Mouse (Mus musculus): Measurements from ENCODE around the gene Snrnp40. TPM values are rescaled to one million over a fixed set of nuclear protein-coding genes. Genes with fewer than 3 reads are reported as not detected.

Gene Snrnp40
- polyA plus RNA-seq, 1 experiment: 30.3 TPM

GRCm38 (mm10) chr4:130391265-130391664 lies 31.3 kb downstream of the Snrnp40 start:
- Histone ChIP-seq H3K4me1 (ENCODE audit: control insufficient read depth, insufficient read depth, insufficient read length) (no peaks in the 10 kb centered on the region), H3K27me3 (ENCODE audit: control insufficient read depth, insufficient read depth, low read length) (no peaks in the 10 kb centered on the region), H3K4me3 (ENCODE audit: extremely low read depth, insufficient read depth, insufficient read length) (no peak overlapping the region), H3K27ac (ENCODE audit: insufficient read depth, low read length) (no peak overlapping the region), H3K36me3 (ENCODE audit: control insufficient read depth, insufficient read depth, low read length) (peaks cover 20% of the 10 kb centered on the region)
- DNase-seq (ENCODE audit: low read depth in 1 of 2, low spot score in 2 of 2): no peak
- TF ChIP-seq POLR2A (IDR thresholded peaks at IDR 0.05; ENCODE audit: low read depth, low read length) (no peak), CTCF (IDR thresholded peaks at IDR 0.05; ENCODE audit: extremely low read depth, insufficient read depth, insufficient read length, insufficient replicate concordance) (no peak)
- 87% methylated on average over 3 of the region's 3 CpGs for WGBS

Other genes with a start within 250 kb of the Snrnp40 start
- 0.48 and 0.67 TPM in 2 replicates for gene Hcrtr1, start 220.8 kb upstream of the Snrnp40 start, polyA plus RNA-seq (2012; rRNA removed)
- 115 and 141 TPM in 2 replicates for gene Tinagl1, start 185.0 kb upstream of the Snrnp40 start, polyA plus RNA-seq (2012; rRNA removed)
- not detected in 2 replicates for gene Gm853, start 137.7 kb upstream of the Snrnp40 start, polyA plus RNA-seq (2012; rRNA removed)
- gene Serinc2, start 80.9 kb upstream of the Snrnp40 start, polyA plus RNA-seq (2012; rRNA removed): 0.85 and 1.5 TPM in 2 replicates
- gene Fabp3, start 51.5 kb upstream of the Snrnp40 start, polyA plus RNA-seq (2012; rRNA removed): 0.38 and 0.54 TPM in 2 replicates
- not detected in 2 replicates for gene Gm10570, start 51.5 kb upstream of the Snrnp40 start, polyA plus RNA-seq (2012; rRNA removed)
- 13.0 and 13.3 TPM in 2 replicates for gene Zcchc17, start 189 bp upstream of the Snrnp40 start, polyA plus RNA-seq (2012; rRNA removed)
- 0.42 and 0.77 TPM in 2 replicates for gene Nkain1, start 214.0 kb downstream of the Snrnp40 start, polyA plus RNA-seq (2012; rRNA removed)